Mouse (Mus musculus): ENCODE data around the gene Nek2. TPM values are rescaled to one million over a fixed set of nuclear protein-coding genes. Genes with fewer than 3 reads are reported as not detected.

Nek2 gene
- polyA plus RNA-seq, 1 experiment from 2014 or later: 31.7 TPM

DNA sequence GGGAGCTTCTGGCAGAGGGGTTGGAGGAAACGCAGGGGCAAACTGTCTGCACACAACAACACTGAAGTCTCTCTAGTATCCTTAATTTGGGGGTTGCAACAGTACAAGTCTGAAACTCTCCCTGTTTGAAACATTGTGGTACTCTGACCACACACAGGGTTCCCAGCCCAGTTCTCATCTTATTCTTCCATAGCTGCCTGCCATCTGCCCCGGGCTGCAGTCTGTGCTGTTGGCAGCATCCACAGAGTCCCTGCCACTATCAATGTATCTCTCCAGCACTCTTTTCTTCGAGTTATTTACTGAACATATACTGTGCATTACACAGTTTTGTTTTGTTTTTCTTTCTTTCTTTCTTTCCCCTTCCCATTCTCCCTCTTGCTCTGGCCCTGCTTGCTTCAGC, 4.6 kb upstream of the Nek2 start:
- Histone ChIP-seq H3K9ac (no peak overlapping the region), H3K4me2 (no peak overlapping the region), H3K36me3 (no peaks in the 10 kb centered on the region), H3K27ac (replicated peaks) (no peak overlapping the region), H3K4me3 (no peak overlapping the region), H3K9me3 (no peaks in the 10 kb centered on the region), H3K27me3 (replicated peaks) (no peaks in the 10 kb centered on the region), H3K4me1 (peaks cover 10% of the 10 kb centered on the region)
- ATAC-seq (ENCODE audit: extremely low read depth, insufficient number of reproducible peaks, low FRiP score, low TSS enrichment): no peak
- WGBS: 70% methylated on average over 3 of the region's 3 CpGs

- WGBS: 34% methylated on average over 19 of the region's 19 CpGs
- Histone ChIP-seq H3K36me3 (no peaks in the 10 kb centered on the region; the same call in 1 of the 2 replicates), H3K4me3 (no peak overlapping the region), H3K9me3 (no peaks in the 10 kb centered on the region), H3K27ac (replicated peaks) (no peak overlapping the region), H3K4me1 (peaks cover 19% of the 10 kb centered on the region), H3K27me3 (replicated peaks) (no peaks in the 10 kb centered on the region), H3K9ac (0 out of 2 replicates have a peak overlapping the region, but pooled peaks have one; percentile 24), H3K4me2 (no peak overlapping the region)
- ATAC-seq (ENCODE audit: extremely low read depth, insufficient number of reproducible peaks, low FRiP score, low TSS enrichment): no peak
Observed at GRCm38 (mm10) chr1:191817418-191818144, 3.7 kb upstream of the Nek2 start.

GRCm38 (mm10) chr1:191818145-191818631, 3.1 kb upstream of the Nek2 start:
- ATAC-seq (ENCODE audit: extremely low read depth, insufficient number of reproducible peaks, low FRiP score, low TSS enrichment): no peak
- Histone ChIP-seq H3K4me1 (peaks cover 21% of the 10 kb centered on the region), H3K4me2 (no peak overlapping the region), H3K27ac (replicated peaks) (no peak overlapping the region), H3K4me3 (no peak overlapping the region), H3K36me3 (peaks cover 6% of the 10 kb centered on the region), H3K9me3 (no peaks in the 10 kb centered on the region), H3K27me3 (replicated peaks) (no peaks in the 10 kb centered on the region), H3K9ac (0 out of 2 replicates have a peak overlapping the region, but pooled peaks have one; percentile 16)
- 39% methylated on average over 6 of the region's 6 CpGs for WGBS

DNA sequence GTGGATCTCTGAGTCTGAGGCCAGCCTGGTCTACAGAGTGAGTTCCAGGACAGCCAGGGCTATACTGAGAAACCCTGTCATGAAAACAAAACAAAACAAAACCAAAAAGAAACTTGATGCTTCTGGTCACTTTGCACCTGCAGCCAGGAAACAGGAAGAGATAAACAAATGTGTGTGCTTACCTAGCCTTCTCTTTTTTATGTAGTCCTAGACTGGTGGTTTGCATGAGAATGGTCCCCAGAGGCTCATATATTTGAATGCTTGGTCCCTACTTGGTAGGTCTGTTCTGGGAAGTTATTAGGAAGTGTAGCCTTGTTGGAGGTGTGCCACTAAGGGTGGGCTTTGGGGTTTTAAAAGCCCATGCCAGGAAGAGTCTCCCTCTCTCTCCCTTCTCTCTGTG, 2.2 kb upstream of the Nek2 start:
- no peak overlapping the region for H3K9ac ChIP-seq
- no peaks in the 10 kb centered on the region for H3K9me3 ChIP-seq
- no peak for ATAC-seq (ENCODE audit: extremely low read depth, insufficient number of reproducible peaks, low FRiP score, low TSS enrichment)
- H3K27me3 ChIP-seq (replicated peaks): no peaks in the 10 kb centered on the region
- H3K27ac ChIP-seq (replicated peaks): no peak overlapping the region
- H3K36me3 ChIP-seq: peaks cover 14% of the 10 kb centered on the region
- H3K4me1 ChIP-seq: peaks cover 21% of the 10 kb centered on the region
- no peak overlapping the region for H3K4me3 ChIP-seq
- no peak overlapping the region for H3K4me2 ChIP-seq

DNA sequence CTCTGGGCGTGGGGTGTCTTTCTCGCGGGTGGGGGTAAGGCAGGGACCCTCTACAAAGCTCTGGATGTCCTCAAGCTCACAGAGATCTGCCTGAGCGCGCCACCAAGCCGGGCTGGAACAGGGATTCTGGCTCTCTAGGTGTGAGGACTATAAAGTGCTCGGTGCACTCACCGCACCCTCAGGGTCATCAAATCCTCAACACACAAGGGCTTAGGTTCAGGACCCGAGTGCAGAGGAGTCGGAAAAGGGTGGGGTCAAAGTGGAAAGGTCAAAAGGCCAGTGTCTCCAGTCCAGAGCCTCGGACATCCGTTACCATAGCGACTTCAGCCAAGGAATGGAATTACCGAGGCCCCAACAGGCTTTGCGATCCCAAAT, 306 bp upstream of the Nek2 start:
- no peaks in the 10 kb centered on the region for H3K27me3 ChIP-seq (replicated peaks)
- WGBS: 5% methylated on average over 15 of the region's 15 CpGs
- H3K27ac ChIP-seq (replicated peaks): no peak overlapping the region
- ATAC-seq (ENCODE audit: extremely low read depth, insufficient number of reproducible peaks, low FRiP score, low TSS enrichment): peak; percentile 6; the same call in 1 of the 2 replicates
- H3K4me1 ChIP-seq: peaks cover 21% of the 10 kb centered on the region
- H3K4me3 ChIP-seq: peak overlapping the region; percentile 81
- no peaks in the 10 kb centered on the region for H3K9me3 ChIP-seq
- peaks cover 33% of the 10 kb centered on the region for H3K36me3 ChIP-seq
- peak overlapping the region; percentile 85 for H3K4me2 ChIP-seq
- peak overlapping the region; percentile 77 for H3K9ac ChIP-seq

GRCm38 (mm10) chr1:191829124-191829523, 7.9 kb downstream of the Nek2 start:
- 85% methylated on average over 3 of the region's 3 CpGs for WGBS
- no peak for ATAC-seq (ENCODE audit: extremely low read depth, insufficient number of reproducible peaks, low FRiP score, low TSS enrichment)
- H3K27me3 ChIP-seq (replicated peaks): no peaks in the 10 kb centered on the region
- no peak overlapping the region for H3K4me2 ChIP-seq
- no peak overlapping the region for H3K9ac ChIP-seq
- H3K9me3 ChIP-seq: no peaks in the 10 kb centered on the region
- no peaks in the 10 kb centered on the region for H3K4me1 ChIP-seq
- peaks cover 97% of the 10 kb centered on the region for H3K36me3 ChIP-seq
- no peak overlapping the region for H3K4me3 ChIP-seq
- no peak overlapping the region for H3K27ac ChIP-seq (replicated peaks)

- Histone ChIP-seq H3K27ac (replicated peaks) (no peak overlapping the region), H3K27me3 (replicated peaks) (no peaks in the 10 kb centered on the region), H3K4me1 (peaks cover 4% of the 10 kb centered on the region; the same call in 1 of the 2 replicates), H3K4me2 (no peak overlapping the region), H3K36me3 (peaks cover 55% of the 10 kb centered on the region), H3K9me3 (no peaks in the 10 kb centered on the region), H3K4me3 (no peak overlapping the region), H3K9ac (no peak overlapping the region)
- WGBS: 92% methylated on average over 6 of the region's 6 CpGs
- ATAC-seq (ENCODE audit: extremely low read depth, insufficient number of reproducible peaks, low FRiP score, low TSS enrichment): no peak
Observed at GRCm38 (mm10) chr1:191833396-191833795, 12.2 kb downstream of the Nek2 start.

- 6% methylated on average over 19 of the region's 19 CpGs for WGBS
- Histone ChIP-seq H3K27ac (replicated peaks) (no peak overlapping the region), H3K36me3 (peaks cover 43% of the 10 kb centered on the region), H3K27me3 (replicated peaks) (no peaks in the 10 kb centered on the region), H3K9me3 (no peaks in the 10 kb centered on the region), H3K4me1 (peaks cover 16% of the 10 kb centered on the region), H3K4me2 (peak overlapping the region; percentile 48), H3K4me3 (0 out of 2 replicates have a peak overlapping the region, but pooled peaks have one; percentile 18), H3K9ac (peak overlapping the region; percentile 60; the same call in 1 of the 2 replicates)
- ATAC-seq (ENCODE audit: extremely low read depth, insufficient number of reproducible peaks, low FRiP score, low TSS enrichment): no peak
Observed at GRCm38 (mm10) chr1:191834825-191835224, 13.6 kb downstream of the Nek2 start.

GRCm38 (mm10) chr1:191836318-191836985, 15.2 kb downstream of the Nek2 start:
- Histone ChIP-seq H3K4me2 (no peak overlapping the region), H3K4me1 (peaks cover 22% of the 10 kb centered on the region), H3K27ac (replicated peaks) (no peak overlapping the region), H3K27me3 (replicated peaks) (no peaks in the 10 kb centered on the region), H3K9ac (no peak overlapping the region), H3K36me3 (peaks cover 26% of the 10 kb centered on the region), H3K9me3 (no peaks in the 10 kb centered on the region), H3K4me3 (no peak overlapping the region)
- no peak for ATAC-seq (ENCODE audit: extremely low read depth, insufficient number of reproducible peaks, low FRiP score, low TSS enrichment)
- 79% methylated on average over 5 of the region's 5 CpGs for WGBS

DNA sequence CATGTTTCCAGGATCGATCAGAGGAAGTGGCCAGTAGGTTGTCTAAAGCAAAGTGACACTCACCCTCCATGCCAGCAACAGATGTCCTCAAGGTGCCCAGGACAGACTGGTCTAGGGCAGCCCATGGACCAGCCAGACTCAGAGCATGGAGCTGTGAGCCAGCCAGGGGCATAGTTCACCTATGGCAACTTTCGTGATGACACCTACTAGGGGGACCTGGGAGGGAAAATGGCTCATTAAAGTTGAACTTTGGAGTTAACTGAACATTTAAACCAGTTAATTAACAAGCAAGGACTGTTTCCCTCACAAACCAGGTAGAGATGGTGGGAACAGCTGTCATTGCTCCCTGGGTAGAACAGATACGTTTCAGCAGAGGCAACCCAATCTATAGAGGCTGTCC, 16.4 kb downstream of the Nek2 start:
- Histone ChIP-seq H3K27ac (replicated peaks) (no peak overlapping the region), H3K4me3 (no peak overlapping the region), H3K4me1 (peaks cover 22% of the 10 kb centered on the region), H3K27me3 (replicated peaks) (no peaks in the 10 kb centered on the region), H3K9ac (no peak overlapping the region), H3K9me3 (no peaks in the 10 kb centered on the region), H3K4me2 (no peak overlapping the region), H3K36me3 (peaks cover 14% of the 10 kb centered on the region)
- no peak for ATAC-seq (ENCODE audit: extremely low read depth, insufficient number of reproducible peaks, low FRiP score, low TSS enrichment)
- 81% methylated on average over 3 of the region's 3 CpGs for WGBS

- H3K4me2 ChIP-seq: peak overlapping the region; percentile 42
- ATAC-seq (ENCODE audit: extremely low read depth, insufficient number of reproducible peaks, low FRiP score, low TSS enrichment): no peak
- H3K36me3 ChIP-seq: 0 out of 2 replicates have a peak, but pooled peaks cover under 1% of the 10 kb centered on the region
Observed at GRCm38 (mm10) chr1:191838994-191839741, 17.9 kb downstream of the Nek2 start.

More at GRCm38 (mm10) chr1:191838994-191839741, 17.9 kb downstream of the Nek2 start:
- Histone ChIP-seq H3K4me3 (no peak overlapping the region), H3K9me3 (no peaks in the 10 kb centered on the region), H3K4me1 (peaks cover 22% of the 10 kb centered on the region), H3K27me3 (replicated peaks) (no peaks in the 10 kb centered on the region), H3K9ac (peak overlapping the region; percentile 62; the same call in 1 of the 2 replicates), H3K27ac (replicated peaks) (peak overlapping the region; percentile 30; the same call in 1 of the 2 replicates)
- 23% methylated on average over 17 of the region's 17 CpGs for WGBS
